Mouse (Mus musculus) kidney, adult 8-10 months (tissue): ENCODE data around the gene Tob2.
A peak's percentile ranks its signal among the peaks of the same experiment; 100 is the strongest.

Source experiments
- DNase-seq, 2 experiments: peaks; one replicate each; pipeline ENCODE4 v3.0.0; 2022

Tob2 gene

GRCm38 (mm10) chr15:81836124-81836821 lies 22.3 kb downstream of the Tob2 start:
- DNase-seq = peak; percentile 94 to 98

GRCm38 (mm10) chr15:81835007-81835880 lies 23.4 kb downstream of the Tob2 start:
- DNase-seq = peak; percentile 75 to 81

GRCm38 (mm10) chr15:81834171-81834841 lies 24.3 kb downstream of the Tob2 start:
- no peak for DNase-seq

GRCm38 (mm10) chr15:81833481-81833880 lies 25.1 kb downstream of the Tob2 start:
- DNase-seq = no peak

- peak in 1 of 2 experiments; percentile 70 for DNase-seq
Observed at GRCm38 (mm10) chr15:81832219-81832618, 26.4 kb downstream of the Tob2 start.

GRCm38 (mm10) chr15:81831136-81831825 lies 27.3 kb downstream of the Tob2 start:
- DNase-seq = peak; percentile 92 to 95

- DNase-seq = no peak
Observed at GRCm38 (mm10) chr15:81830530-81830929, 28.1 kb downstream of the Tob2 start.

- no peak for DNase-seq
Observed at GRCm38 (mm10) chr15:81829208-81829580, 29.4 kb downstream of the Tob2 start.

GRCm38 (mm10) chr15:81828426-81829207 lies 30.0 kb downstream of the Tob2 start:
- no peak for DNase-seq

- no peak for DNase-seq
Observed at GRCm38 (mm10) chr15:81824832-81825231, 33.8 kb downstream of the Tob2 start.

GRCm38 (mm10) chr15:81822631-81823030 lies 36.0 kb downstream of the Tob2 start:
- DNase-seq = no peak

- no peak for DNase-seq
Observed at GRCm38 (mm10) chr15:81818404-81818803, 40.2 kb downstream of the Tob2 start.

GRCm38 (mm10) chr15:81814716-81815370 lies 43.8 kb downstream of the Tob2 start:
- no peak for DNase-seq

- DNase-seq = no peak
Observed at GRCm38 (mm10) chr15:81813986-81814705, 44.5 kb downstream of the Tob2 start.

GRCm38 (mm10) chr15:81812696-81813631 lies 45.6 kb downstream of the Tob2 start:
- no peak for DNase-seq

GRCm38 (mm10) chr15:81812287-81812686 lies 46.3 kb downstream of the Tob2 start:
- DNase-seq = no peak

- no peak for DNase-seq
Observed at GRCm38 (mm10) chr15:81811599-81811996, 47.0 kb downstream of the Tob2 start.

- peak; percentile 97 to 99 for DNase-seq
Observed at GRCm38 (mm10) chr15:81810671-81811598, 47.7 kb downstream of the Tob2 start.
